Mouse (Mus musculus) adrenal gland, postnatal 4 days (tissue): Measurements from ENCODE around the gene Gnaq. TPM values are rescaled to one million over a fixed set of nuclear protein-coding genes. Genes with fewer than 3 reads are reported as not detected.

ENCODE experiments used
- DNase-seq, 2 experiments: peaks; one replicate each; pipeline ENCODE4 v3.0.0; 2021 to 2022; ENCODE audit warnings: low spot score in 2 of 2, mixed read lengths in 2 of 2
- total RNA-seq, 2 experiments: library from RNA; stranded (reverse); gene quantifications; 2 replicates each; pipeline ENCODE4 v1.2.3; 2021

The Gnaq gene
- total RNA-seq, 2 experiments from 2014 or later = 86.3 to 89.9 TPM

GRCm38 (mm10) chr19:16189066-16189765 is 56.6 kb downstream of the Gnaq start:
- DNase-seq = no peak

DNA sequence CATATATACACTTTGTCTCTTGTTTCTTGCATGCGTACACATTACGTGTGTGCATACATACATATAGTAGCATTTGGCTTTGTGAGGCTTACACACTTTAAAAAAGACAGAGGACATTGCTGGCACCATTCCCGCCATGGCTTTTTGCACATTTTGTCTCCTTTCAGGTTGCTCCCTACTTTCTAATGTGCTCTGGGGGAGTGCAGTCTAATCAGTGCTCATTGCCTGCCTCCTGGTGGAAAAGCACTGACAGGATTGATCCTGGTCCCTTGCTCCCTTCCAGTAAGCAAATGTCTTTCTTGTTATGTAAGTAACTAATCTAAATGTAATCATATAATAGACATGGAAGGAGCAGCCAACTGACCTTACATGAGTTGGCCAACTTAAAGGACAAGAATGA is 65.5 kb downstream of the Gnaq start:
- no peak for DNase-seq

- DNase-seq = no peak
Observed at GRCm38 (mm10) chr19:16201356-16201755, 68.7 kb downstream of the Gnaq start.

DNA sequence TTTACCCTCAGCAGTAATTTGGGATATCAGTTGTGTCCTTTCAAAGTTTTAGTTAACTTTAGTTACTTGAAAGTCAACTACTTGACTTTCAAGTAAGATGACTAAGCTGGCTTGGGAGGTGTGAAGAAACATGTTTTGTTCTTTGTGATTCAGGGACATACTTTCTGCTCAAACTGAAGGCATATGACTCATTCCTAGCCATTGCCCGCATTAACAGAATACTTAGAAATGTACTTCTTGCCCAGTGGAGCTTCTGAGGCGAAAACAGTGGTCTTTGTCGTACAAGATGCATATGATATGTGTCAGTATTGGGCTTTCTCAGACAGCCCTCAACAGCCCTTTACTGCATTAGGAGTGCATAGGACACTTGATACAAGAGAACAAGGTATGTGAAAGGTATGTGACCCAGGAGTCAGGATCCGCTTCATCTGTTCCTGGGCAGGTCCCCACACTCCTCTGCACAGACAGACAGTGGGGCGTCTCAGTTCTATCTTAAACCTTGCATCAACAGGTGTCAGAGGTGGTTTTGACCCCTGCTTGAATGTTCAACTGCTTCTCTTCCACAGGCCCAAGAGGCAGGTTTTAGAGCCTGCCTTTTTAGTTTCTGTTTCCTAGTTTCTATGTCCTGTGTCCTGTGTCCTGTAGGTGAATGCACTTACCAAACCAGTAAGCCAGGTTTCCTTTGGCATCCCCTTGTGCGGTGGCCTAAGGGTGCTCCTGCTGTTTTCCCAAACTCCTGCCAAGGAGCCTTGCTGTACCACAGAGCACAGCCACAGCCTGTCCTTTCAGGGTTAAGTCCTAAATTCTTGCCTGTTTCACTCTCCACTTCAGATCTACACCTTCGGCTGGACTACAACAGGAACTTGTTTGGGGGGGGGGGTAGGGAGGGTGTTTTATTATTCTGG is 72.4 kb downstream of the Gnaq start:
- DNase-seq = no peak

GRCm38 (mm10) chr19:16209616-16210015 is 77.0 kb downstream of the Gnaq start:
- DNase-seq = no peak

GRCm38 (mm10) chr19:16214946-16215345 is 82.3 kb downstream of the Gnaq start:
- no peak for DNase-seq

DNA sequence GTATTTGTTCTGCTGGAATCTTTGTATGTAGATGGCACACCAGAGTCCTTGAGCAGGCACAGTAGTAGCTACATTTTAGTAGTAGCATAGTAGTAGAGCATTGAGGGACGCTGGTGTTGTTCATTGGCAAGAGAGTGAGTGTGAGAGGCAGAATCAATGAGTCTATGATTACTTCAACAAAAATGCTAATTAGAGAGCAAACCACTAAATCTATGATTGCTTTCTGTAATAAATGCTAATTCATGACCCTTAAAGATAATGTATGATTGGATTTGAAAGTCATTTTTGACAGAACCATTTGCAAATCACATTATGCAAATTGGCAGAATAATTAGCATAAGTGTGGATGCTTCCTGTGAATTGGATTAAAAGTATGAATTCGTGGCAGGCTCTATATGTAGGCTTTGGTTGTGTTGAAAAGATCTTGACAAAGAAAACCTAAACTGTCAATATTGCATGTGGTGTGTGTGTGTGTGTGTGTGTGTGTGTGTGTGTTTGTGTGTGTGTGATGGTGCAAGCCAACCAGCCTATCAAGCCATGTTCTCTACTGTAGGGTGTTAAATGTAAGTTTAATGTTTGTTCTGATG is 82.9 kb downstream of the Gnaq start:
- DNase-seq = no peak

GRCm38 (mm10) chr19:16219978-16220377 is 87.3 kb downstream of the Gnaq start:
- no peak for DNase-seq

- no peak for DNase-seq
Observed at GRCm38 (mm10) chr19:16222526-16222925, 89.9 kb downstream of the Gnaq start.

DNA sequence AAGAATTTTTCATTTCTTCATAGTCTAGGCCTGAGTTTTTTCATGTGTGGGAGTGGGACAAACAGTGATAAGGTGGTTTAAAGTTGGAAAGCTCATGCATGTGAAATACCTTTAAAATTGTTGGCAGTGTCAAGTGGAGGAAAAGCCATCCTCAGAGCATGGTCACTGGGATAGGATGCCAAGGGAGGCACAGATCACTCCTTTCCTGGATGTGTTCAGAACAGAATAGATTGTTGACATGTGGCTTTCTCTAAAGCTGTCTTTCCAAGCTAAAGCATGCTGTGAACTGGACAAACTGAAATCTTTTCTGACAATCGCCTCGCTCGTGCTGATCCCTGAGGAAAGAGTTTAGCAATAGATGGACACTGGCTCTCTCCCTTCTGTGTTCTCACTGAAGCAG is 90.5 kb downstream of the Gnaq start:
- DNase-seq = no peak

GRCm38 (mm10) chr19:16224831-16225230 is 92.2 kb downstream of the Gnaq start:
- no peak for DNase-seq

DNA sequence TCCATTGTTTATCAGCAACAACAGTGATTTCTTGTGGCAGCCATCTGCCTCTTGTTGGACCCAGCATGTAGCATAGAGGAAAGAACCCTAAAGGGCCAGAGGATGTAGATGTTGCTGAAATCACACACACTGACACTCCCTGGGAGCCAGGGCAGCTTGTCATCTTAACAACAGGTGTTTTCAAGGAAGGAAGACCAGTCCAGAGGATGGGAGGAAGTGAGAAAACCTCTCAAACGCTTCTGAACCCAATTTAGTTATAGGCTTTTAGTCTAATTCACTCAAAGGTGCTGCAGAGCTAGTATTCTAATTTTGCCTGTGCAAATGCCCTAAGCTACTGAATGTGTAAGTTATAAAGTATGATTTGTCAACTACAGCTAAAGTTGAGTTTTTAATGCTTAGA is 99.0 kb downstream of the Gnaq start:
- DNase-seq = no peak

DNA sequence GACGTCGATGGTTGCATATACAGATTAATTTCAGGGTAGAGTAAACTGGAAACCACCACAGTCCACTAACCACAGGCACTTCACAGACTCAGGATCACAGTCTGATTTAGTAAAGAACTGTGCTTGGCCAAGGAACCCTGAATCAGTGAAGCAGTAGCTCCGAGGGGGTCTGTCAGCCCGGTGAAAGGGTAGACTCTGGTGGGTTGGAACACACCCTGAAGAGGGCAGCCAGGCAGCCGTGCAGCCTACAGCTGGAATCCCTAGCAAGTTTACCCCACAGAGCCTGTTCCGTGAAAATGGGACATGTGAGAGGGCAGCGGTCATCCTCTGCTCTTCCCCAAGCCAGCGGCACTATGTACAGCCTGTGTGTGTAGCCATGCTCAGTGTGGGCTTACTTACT is 103.0 kb downstream of the Gnaq start:
- DNase-seq = no peak

GRCm38 (mm10) chr19:16237034-16237433 is 104.4 kb downstream of the Gnaq start:
- no peak for DNase-seq

DNA sequence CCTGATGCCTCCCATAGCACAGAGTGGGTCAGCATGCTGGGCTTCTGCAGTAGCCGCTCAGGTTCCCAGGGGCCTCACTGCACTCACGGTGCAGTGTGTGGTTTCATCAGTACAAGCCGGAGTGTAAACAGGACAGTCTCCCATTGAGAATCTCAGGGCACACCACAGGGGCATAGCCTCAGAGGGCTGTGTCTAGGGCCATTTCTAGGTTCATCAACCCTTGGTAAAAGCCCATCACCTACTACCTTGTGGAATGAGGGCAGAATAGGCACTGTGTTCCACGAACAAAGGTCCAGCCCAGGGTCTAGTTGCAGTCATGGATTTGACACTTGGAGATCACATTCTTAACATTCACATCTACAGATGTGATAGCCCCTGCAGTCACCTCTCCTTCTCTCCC is 105.4 kb downstream of the Gnaq start:
- no peak for DNase-seq

GRCm38 (mm10) chr19:16238512-16238911 is 105.9 kb downstream of the Gnaq start:
- DNase-seq = no peak

GRCm38 (mm10) chr19:16242708-16243107 is 110.1 kb downstream of the Gnaq start:
- DNase-seq = no peak

GRCm38 (mm10) chr19:16249025-16249424 is 116.4 kb downstream of the Gnaq start:
- DNase-seq = no peak

- DNase-seq = no peak
Observed at GRCm38 (mm10) chr19:16250921-16251320, 118.3 kb downstream of the Gnaq start.

- no peak for DNase-seq
Observed at GRCm38 (mm10) chr19:16251819-16252218, 119.2 kb downstream of the Gnaq start.

DNA sequence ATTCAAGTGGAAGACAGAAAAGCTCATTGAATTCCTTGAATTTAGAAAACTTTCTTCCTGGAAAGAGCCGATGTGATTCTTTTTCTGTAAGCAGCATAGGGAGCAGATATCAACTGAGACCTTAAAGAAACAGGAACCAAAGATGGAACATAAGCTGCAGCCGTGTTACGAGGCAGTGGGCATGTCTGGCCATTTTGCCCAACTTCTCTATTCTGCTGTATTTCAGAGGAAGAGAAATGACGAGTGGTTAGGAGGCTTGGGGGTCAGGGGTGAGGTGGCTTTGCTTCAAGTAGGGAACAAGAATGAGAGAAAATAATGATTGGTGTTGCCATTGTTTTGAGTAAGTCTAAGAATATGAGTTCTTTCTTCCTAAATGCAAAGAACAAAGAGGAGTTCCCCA is 120.1 kb downstream of the Gnaq start:
- no peak for DNase-seq

DNA sequence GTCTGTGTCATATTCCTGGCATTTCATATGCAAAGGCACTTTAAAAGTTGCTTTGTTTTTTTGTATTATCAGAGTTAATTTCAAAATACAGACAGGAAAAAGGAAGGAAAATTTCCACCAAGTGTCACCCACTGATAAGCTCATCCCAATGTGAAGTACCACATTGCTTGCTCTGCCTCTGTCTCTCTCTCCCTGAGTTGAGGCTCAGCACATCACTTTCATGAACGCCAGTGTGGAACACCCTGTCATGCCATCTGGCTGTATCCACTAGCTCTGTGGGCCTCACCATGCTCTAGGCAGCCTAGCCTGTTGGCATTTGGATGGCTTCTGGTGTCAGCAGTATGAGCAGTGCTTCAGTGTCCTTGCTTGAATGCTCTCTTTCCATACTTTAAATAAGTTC is 122.2 kb downstream of the Gnaq start:
- DNase-seq = no peak
